Mouse (Mus musculus) lung, postnatal 0 days (tissue): Measurements from ENCODE around the gene Tns3. TPM values are rescaled to one million over a fixed set of nuclear protein-coding genes. Genes with fewer than 3 reads are reported as not detected.

Experiments used
- ATAC-seq: fragments of 200-750 bp; cut with Nextera tagmentation; 2 replicates; pipeline ENCODE4 v1.8.0; 2017; ENCODE audit warnings: moderate library complexity
- DNase-seq: peaks from one replicate; pipeline ENCODE4 v3.0.0-alpha.2; 2016; ENCODE audit warnings: low spot score
- H3K27ac ChIP-seq: fragments of 300-500 bp; sonication (generic); 2 replicates; pipeline ENCODE4 v1.5.1; 2014; ENCODE audit warnings: antibody characterized with exemption, mild to moderate bottlenecking, low read length, mixed read lengths
- H3K27me3 ChIP-seq: fragments of 300-500 bp; sonication (generic); replicated peaks from 2 replicates; pipeline ENCODE4 v1.6.1; 2014; ENCODE audit warnings: low read length, mixed read lengths; ENCODE audit not compliant: insufficient read depth
- H3K36me3 ChIP-seq: fragments of 300-500 bp; sonication (generic); 2 replicates; pipeline ENCODE4 v1.6.1; 2014; ENCODE audit warnings: low read length, mixed read lengths; ENCODE audit not compliant: insufficient read depth
- H3K4me1 ChIP-seq: fragments of 300-500 bp; sonication (generic); 2 replicates; pipeline ENCODE4 v1.6.1; 2014; ENCODE audit warnings: antibody characterized with exemption, low read depth, low read length, mixed read lengths; ENCODE audit not compliant: insufficient read depth
- H3K4me2 ChIP-seq: fragments of 300-500 bp; sonication (generic); replicated peaks from 2 replicates; pipeline ENCODE4 v1.6.1; 2014; ENCODE audit warnings: low read depth, mild to moderate bottlenecking, low read length, moderate library complexity, mixed read lengths
- H3K4me3 ChIP-seq: fragments of 300-500 bp; sonication (generic); 2 replicates; pipeline ENCODE4 v1.5.1; 2014; ENCODE audit warnings: low read depth, low read length
- H3K9ac ChIP-seq: fragments of 300-500 bp; sonication (generic); replicated peaks from 2 replicates; pipeline ENCODE4 v1.6.1; 2014; ENCODE audit warnings: low read depth, mild to moderate bottlenecking
- H3K9me3 ChIP-seq: fragments of 300-500 bp; sonication (generic); 2 replicates; pipeline ENCODE4 v1.6.1; 2016; ENCODE audit warnings: low read length, mixed read lengths
- CTCF ChIP-seq: IDR thresholded peaks from 2 replicates; pipeline ENCODE4 v1.5.1; 2016; ENCODE audit warnings: antibody characterized with exemption, mild to moderate bottlenecking
- EP300 ChIP-seq: IDR thresholded peaks from 2 replicates; pipeline ENCODE4 v1.6.1; 2016; ENCODE audit warnings: antibody characterized with exemption, mild to moderate bottlenecking, control low read depth
- WGBS: fragments of 180-500 bp; shearing (Covaris S2); extraction: QIAGEN DNeasy Blood & Tissue Kit; methylation state at CpG from one replicate; pipeline ENCODE4 v1.1.7; 2014; 5-methylcytosine and 5-hydroxymethylcytosine counted together
- polyA plus RNA-seq: library from polyadenylated mRNA; unstranded; fragments of >200 nt; fragmentation: Nextera tagmentation; extraction: Ambion mirVana; gene quantifications from 2 replicates; pipeline ENCODE4 v1.2.1, GENCODE M21; 2015

Tns3 gene
- polyA plus RNA-seq: 34.9 and 37.5 TPM in 2 replicates

DNA sequence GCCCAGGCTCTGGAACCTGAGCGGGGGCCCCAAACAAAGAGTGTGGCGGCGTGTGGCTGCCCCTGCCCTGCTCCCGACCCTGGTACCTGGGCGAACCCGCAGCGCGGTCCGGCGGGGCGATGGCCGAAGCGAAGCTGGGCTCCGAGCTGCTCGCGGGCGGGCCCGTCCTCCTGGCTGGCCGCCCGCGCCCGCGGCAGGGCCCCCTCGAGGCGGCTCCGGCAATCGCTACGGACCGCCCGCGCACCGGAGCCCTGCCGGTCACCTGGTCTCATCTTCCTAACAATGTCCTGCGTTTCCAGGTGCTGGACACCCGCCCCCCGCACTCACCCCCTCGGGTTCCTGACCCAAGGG lies at the start of gene Tns3:
TSS of gene Tns3 (minus strand) at position 143 of the 351 bp plus-strand sequence.
- H3K27me3 ChIP-seq: no peaks in the 10 kb centered on the region

DNA sequence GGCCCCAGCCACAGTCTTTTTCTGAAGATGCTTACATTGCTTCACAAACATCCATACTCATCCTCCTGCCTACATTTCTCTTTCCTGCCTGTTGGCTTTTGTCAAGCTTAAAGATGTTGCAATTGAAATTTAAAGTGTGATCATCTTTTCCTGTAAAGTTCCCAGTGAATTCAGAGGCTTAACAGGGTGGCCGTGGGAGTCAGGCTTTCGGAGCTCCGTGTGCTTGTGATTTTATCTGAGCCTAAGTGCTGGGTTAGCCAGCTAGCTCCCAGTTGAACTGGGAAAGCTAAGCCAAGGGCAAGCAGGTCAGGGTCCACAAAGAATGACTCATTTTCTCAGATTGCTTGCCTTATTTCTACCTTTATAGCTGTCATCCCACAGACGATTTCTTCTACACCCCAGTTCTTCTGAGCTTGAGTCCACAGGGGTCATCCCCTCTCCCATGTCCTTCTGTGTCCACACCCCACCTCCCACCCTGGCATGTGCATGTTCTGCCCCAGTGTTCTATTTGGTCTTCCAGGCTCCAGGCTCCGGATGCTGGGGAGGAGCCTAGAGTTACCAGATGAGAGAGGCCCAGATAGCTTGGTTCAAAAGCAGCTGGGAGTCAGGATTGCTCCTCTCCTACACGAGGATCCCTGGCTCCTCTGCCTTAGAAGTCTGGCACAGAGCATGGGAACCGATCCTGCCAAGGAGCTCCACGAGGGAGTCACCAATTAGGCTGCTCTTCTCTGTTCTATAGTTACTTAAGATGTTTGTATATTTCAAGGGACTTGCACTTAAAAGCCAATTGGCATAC lies 42.1 kb upstream of the Tns3 start:
- no peak overlapping the region for H3K9ac ChIP-seq
- ATAC-seq: peak; percentile 59

More for the DNA sequence above, at the start of gene Tns3:
- peak within 1 kb of the TSS; percentile 94 for H3K27ac ChIP-seq
- H3K9ac ChIP-seq: peak within 1 kb of the TSS; percentile 89
- H3K9me3 ChIP-seq: no peaks in the 10 kb centered on the region
- under 1% methylated on average over 25 of the region's 37 CpGs for WGBS
- TF ChIP-seq EP300: no peak
- TF ChIP-seq CTCF: peak; percentile 55
- peak; percentile 82 for ATAC-seq
- H3K36me3 ChIP-seq: no peaks in the 10 kb centered on the region
- peak; percentile 84 for DNase-seq
- H3K4me1 ChIP-seq: peaks cover 11% of the 10 kb centered on the region
- H3K4me3 ChIP-seq: peak within 1 kb of the TSS; percentile 90
- peak within 1 kb of the TSS; percentile 90 for H3K4me2 ChIP-seq

DNA sequence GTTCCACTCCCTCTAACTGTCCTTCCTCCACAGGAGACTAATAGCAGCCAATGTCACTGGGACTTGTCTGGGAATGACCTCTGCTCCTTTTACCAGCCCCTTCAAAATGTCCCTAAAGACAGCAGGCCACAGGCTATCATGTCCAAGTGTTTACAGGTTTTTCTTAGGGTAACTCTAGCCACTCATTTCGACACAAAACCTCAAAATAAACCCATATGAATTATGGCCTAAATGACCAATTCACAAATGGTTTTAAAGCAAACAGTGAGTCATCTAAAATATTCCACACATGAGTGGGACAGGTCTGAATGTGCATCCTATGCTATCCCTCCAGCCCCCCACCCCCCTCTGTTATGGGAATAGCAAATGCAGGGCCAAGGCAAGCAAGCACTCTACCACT lies 40.8 kb upstream of the Tns3 start:
- Histone ChIP-seq H3K9ac (no peak overlapping the region), H3K4me3 (no peak overlapping the region), H3K4me2 (no peak overlapping the region), H3K27me3 (no peaks in the 10 kb centered on the region), H3K9me3 (no peaks in the 10 kb centered on the region), H3K36me3 (no peaks in the 10 kb centered on the region), H3K4me1 (no peaks in the 10 kb centered on the region; the same call in 1 of the 2 replicates), H3K27ac (no peak overlapping the region)
- 86% methylated on average over 1 of the region's 1 CpGs for WGBS
- ATAC-seq (no peak), DNase-seq (no peak)
- no peak for TF ChIP-seq CTCF
- no peak for TF ChIP-seq EP300

More for the DNA sequence above, 42.1 kb upstream of the Tns3 start:
- Histone ChIP-seq H3K4me1 (no peaks in the 10 kb centered on the region; the same call in 1 of the 2 replicates), H3K4me2 (no peak overlapping the region), H3K27ac (peak overlapping the region; percentile 55), H3K27me3 (no peaks in the 10 kb centered on the region), H3K36me3 (no peaks in the 10 kb centered on the region), H3K9me3 (no peaks in the 10 kb centered on the region), H3K4me3 (no peak overlapping the region)
- 38% methylated on average over 8 of the region's 8 CpGs for WGBS
- peak; percentile 67 for DNase-seq
- TF ChIP-seq EP300 (0 out of 2 replicates have a peak, but pooled peaks have one; percentile 26), CTCF (no peak)

DNA sequence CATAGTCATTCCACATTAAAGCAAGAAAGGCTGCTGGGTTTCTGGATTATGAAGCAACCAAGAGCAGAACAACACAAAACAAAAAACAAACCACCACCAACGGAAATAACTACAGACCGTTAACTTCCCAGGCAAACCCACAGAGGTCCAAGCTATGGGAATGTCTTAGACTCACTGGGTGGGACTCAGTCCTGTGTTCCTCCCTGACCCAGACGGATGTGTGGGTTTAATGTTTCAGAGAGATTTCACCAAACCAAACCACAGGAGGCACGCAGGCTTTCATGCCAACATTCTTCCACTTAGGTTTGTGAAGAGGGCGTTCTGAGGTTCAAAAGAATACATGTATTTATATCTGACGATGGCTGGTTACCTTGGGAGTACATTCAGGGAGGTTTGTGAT lies 39.5 kb upstream of the Tns3 start:
- TF ChIP-seq CTCF: no peak
- TF ChIP-seq EP300: no peak
- WGBS: 62% methylated on average over 6 of the region's 6 CpGs
- Histone ChIP-seq H3K27me3 (no peaks in the 10 kb centered on the region), H3K9me3 (no peaks in the 10 kb centered on the region), H3K27ac (no peak overlapping the region; the same call in 1 of the 2 replicates), H3K4me2 (no peak overlapping the region), H3K36me3 (no peaks in the 10 kb centered on the region), H3K4me3 (no peak overlapping the region), H3K4me1 (no peaks in the 10 kb centered on the region; the same call in 1 of the 2 replicates), H3K9ac (no peak overlapping the region)
- ATAC-seq (no peak), DNase-seq (no peak)

DNA sequence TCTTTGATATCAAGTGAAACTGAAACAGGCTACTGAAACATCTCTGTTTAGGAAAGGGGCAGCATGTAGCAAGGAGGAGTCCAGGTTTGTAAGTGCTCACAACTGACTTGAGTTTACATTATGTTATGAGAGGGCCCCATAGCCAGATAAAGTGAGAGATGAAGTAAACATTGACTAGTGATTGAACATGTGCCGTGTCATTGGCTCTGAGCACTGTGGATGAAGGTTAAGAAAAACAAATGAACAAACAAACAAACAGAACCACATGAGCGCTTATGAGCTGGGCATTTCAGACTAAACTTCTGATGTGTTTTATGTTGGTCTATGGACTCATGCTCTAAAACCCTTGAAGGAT lies 38.2 kb upstream of the Tns3 start:
- H3K9me3 ChIP-seq: no peaks in the 10 kb centered on the region
- 62% methylated on average over 2 of the region's 2 CpGs for WGBS
- H3K9ac ChIP-seq: no peak overlapping the region
- no peak for TF ChIP-seq EP300
- no peak overlapping the region for H3K4me2 ChIP-seq
- DNase-seq: no peak
- H3K27me3 ChIP-seq: no peaks in the 10 kb centered on the region
- no peaks in the 10 kb centered on the region for H3K36me3 ChIP-seq
- no peak overlapping the region for H3K4me3 ChIP-seq
- H3K4me1 ChIP-seq: no peaks in the 10 kb centered on the region; the same call in 1 of the 2 replicates
- H3K27ac ChIP-seq: peak overlapping the region; percentile 76; the same call in 1 of the 2 replicates
- ATAC-seq: peak; percentile 3; the same call in 1 of the 2 replicates

DNA sequence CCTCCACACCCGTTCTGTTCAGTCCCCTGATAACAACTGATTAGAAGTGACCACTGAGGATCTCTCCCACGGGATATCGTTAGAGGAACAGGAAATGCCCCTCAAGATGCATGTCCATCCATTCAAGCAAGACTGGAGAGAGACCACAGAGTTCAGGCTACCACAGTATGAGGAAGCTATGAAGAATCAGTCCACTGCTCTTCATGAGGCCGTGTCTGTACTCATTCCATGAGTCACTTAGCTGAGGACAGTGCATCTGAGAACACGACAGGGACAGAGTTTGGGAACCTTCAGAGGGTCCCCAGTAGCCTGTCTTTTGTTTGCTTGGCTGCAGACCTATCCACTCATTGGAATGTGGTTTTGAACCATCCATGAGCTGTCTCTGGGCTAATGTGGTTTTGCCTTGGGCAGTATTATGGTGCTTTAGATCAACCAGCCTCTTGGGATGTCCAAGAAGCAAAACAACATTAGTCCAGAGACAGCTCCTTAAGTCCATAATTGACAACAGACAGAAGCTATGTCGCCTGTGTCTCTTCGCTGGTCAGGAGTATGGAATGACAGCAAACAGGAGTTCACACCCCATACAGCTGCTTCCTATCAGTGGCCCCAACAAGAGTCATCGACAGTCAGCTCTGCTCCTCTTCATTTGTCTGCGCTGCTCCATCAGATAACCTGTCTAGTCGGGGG lies 37.7 kb upstream of the Tns3 start:
- ATAC-seq: peak; percentile 70
- Histone ChIP-seq H3K27ac (peak overlapping the region; percentile 76), H3K4me1 (no peaks in the 10 kb centered on the region; the same call in 1 of the 2 replicates), H3K36me3 (no peaks in the 10 kb centered on the region), H3K27me3 (no peaks in the 10 kb centered on the region), H3K9me3 (no peaks in the 10 kb centered on the region), H3K4me2 (no peak overlapping the region), H3K9ac (no peak overlapping the region), H3K4me3 (no peak overlapping the region)
- peak; percentile 75 for DNase-seq
- TF ChIP-seq EP300 (peak; percentile 64), CTCF (no peak)
- WGBS: 31% methylated on average over 10 of the region's 10 CpGs
